Mouse (Mus musculus): ENCODE measurements around the gene Shb.

The Shb gene

GRCm38 (mm10) chr4:45532375-45532774 lies at the start of gene Shb:
Gene Shb, minus strand, starts transcription at chr4:45532470.
- DNase-seq, result no peak

GRCm38 (mm10) chr4:45581095-45581494 lies 48.8 kb upstream of the Shb start:
- no peak for DNase-seq

- DNase-seq, result no peak
Observed at GRCm38 (mm10) chr4:45578554-45579370, 46.5 kb upstream of the Shb start.

GRCm38 (mm10) chr4:45577631-45578030 lies 45.4 kb upstream of the Shb start:
- DNase-seq, result no peak

DNA sequence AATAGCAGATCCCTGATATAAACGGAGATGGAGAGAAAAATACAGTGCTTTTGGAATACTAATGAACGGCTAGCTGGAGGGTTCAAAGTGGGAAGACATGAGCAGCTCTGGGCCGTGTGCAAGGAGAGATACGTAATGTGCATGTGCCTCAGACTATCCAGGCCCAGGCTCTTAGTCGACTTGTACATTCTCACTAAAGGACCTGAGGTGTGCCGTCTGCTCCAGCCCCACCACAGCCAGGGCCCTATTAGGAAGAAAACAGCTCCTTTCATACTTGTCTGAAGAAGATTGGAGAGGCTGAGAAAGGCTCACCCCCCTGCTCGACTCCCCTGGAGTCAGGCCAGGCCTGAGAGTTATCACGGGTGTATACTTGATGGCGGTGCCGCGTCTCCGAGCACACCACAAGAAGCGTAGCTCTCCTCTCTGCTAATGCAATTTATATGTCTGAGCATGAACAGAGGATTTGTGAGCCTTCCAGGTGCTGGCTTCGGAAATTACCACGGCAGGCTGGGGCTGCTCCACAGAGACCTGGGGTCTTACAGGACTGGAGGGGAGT lies 42.4 kb upstream of the Shb start:
- no peak for DNase-seq

- peak; percentile 4 for DNase-seq
Observed at GRCm38 (mm10) chr4:45569521-45569920, 37.3 kb upstream of the Shb start.

DNA sequence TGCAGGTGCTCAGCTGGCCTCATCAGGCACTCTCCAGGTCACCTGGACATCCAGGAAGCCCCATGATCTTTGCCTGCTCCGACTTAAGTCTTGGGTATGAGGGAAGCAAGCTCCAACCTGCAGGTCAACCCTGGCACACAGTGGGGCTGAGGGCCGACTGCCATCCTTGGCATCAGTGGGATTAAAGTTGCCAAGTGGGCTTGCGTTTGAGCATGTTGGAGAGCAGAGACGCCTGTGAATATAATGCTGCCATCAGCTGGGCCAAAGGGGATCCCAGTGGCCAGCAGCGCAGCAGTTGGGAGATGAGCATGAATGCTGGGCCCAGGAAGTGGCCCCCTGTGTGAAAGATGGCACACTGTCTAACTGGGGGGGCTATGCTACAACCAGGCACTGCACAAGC lies 25.9 kb upstream of the Shb start:
- DNase-seq, result no peak

- DNase-seq, result no peak
Observed at GRCm38 (mm10) chr4:45552571-45552970, 20.3 kb upstream of the Shb start.

GRCm38 (mm10) chr4:45550970-45551369 lies 18.7 kb upstream of the Shb start:
- DNase-seq, result no peak

- DNase-seq, result no peak
Observed at GRCm38 (mm10) chr4:45549514-45549913, 17.2 kb upstream of the Shb start.

DNA sequence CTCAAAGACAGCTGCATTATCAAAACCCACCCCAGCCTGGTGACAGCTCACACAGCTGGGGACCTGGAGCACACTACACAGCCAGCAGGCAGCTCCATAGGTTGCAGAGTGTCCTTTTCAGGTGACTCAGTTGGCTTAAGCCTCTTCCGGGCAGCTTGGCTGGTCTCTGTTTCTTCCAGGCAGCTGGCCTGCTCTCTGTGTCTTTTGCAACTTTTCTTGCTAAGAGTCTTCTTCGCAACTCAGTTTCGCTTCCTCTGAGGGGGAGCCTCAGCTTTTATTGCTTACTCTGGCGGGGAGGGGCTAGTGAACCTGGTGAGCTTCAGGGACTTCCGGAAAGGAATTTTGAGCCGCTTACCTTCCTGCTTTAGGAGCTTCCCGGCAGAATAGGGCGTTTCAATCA lies 13.6 kb upstream of the Shb start:
- no peak for DNase-seq

DNA sequence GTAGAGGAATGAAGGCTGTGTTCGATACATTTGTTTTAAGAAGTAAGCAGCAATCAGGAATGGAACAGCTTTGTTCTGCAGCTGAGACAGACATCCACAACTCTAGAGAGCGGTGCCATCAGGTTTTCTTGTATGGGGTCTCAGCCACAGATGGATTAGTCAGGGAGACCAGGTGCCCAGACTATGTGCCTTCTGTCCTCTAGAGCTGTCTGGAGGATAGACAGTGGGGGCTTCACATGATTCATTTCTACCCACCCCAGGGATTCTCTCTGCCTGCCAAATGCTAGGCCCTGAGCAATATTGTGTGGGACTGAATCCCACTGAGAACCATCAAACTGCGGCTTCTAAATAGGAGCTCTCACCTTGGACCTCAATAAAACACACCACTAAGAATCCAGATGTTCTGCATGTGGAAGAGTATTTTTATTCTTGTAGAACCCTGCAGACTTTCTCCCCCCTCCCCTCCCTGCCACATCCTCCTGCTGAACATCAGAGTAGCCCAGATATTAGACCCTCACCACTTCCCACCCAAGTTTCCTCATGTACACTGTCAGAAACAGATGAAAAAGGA lies 11.3 kb upstream of the Shb start:
- no peak for DNase-seq

DNA sequence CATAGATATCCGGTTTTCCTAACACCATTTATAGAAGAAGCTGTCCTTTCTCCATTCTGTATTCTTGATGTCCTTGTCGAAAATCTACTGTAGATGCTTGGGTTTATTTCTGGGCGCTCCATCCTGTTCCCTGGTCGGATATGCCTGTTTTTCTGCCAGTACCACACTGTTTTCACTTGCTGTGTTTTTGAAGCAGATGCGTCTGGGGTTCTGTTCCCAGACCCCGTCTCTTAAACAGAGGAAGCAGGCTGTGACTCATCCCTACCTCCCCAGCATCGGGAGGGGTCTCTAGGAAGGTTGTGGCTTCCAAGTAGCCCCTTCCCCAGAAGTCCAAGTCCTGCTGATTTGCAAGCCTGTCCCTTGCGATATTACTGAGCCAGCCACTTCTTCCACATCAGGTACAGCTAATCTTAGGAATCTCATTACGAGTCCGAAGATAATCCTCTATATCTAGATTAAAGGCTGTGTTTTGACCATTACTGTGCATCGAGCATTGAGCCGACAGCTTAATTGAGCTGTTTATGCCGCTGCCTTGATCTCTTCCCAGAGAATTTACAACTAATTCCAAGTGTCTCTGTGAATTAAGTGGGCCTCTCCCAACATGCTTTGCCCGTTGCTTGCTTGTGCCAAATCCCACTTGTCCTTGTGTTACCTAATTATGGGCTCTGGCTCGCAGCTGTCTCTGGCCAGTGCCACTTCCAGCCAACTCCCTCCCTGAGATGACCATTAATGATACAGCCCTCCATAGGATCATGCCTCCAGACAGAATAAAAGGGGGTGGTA lies 8.1 kb upstream of the Shb start:
- no peak for DNase-seq

DNA sequence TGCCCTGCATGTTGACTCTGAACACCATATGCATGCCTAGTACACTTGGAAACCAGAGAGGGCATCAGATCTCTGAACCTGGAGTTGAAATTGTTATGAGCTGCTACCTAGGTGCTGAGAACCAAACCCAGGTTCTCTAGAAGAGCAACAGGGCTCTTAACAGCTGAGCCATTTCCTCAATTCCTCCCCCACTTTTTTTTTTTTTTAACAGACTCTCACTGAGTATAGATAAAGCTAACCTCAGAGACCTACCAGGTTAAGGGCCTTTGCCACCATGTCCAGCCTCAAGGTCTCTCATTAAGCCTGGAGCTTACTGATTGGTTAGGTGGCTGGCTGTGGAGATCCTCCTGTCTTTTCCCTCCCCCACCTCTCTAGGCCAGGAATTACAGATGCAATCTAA lies 6.9 kb upstream of the Shb start:
- no peak for DNase-seq

- no peak for DNase-seq
Observed at GRCm38 (mm10) chr4:45533436-45533940, 1.2 kb upstream of the Shb start.

- DNase-seq, result peak; percentile 87
Observed at GRCm38 (mm10) chr4:45530662-45531542, 1.4 kb downstream of the Shb start.

DNA sequence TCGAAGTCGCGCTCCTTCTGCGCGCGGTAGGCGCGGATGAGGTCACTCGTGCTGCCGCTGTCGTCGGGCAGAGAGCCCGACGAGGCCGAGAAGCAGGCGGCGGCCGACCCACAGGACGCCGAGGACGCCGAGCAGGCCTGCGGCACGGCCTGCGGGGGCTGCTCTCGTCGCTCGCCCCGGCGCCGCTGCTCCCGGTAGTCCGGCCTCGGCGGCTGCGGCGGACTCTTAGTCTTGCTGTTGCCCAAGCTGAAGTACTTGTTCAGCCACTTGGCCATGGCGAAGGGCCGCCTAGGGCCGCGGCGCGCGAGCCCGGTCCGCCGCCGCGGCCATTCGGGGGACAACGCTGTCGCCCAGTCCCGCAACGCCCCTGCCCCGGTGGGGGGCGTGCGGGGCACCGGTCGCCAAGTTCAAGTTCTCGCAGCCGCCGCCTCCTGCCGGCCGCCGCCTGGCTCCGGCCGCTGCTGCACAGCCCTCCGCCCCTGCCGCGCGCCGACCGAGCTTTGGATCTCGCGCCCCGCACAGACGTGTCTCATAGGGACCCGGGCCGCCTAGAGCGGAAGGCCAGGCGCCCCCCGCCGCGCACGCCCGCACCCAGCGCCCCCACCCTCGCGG lies 2.2 kb downstream of the Shb start:
- DNase-seq, result no peak

DNA sequence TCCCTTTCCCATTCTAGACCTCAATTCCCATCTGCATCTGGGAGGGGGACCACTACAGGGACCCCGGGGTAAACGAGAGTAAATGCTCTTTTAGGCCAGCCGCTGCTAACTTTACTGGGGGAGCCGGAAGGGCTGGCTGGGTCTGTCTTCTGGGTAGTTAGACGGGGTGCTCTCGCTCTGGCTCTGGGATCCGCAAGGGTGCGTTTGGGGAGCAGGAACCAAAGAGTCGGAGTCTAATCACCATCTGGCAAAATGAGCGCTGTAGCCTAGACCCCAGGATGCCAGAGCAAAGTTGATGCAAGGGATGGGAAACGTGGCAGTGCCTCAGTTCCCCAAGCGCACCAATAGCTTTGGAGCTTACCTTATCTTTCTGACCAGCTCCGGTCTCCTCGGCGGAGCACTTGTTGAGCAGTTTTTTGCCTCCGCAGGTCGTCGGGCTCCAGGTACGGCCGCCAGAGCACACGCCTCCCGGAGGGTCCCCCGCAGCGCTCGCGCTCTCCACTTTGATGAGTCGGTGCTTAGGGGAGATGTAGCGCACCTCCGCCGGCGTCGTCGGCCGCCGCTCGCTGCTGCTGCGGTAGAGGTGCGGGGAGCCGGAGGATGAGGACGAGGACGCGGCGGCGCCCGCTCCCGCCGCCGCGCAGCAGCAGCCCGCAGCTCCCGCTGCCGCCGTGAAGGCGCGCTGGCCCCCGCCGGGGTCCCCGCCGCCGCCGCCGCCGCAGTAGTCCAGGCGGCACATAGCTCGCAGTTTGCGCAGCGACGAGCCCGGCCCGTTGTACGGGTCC lies 2.9 kb downstream of the Shb start:
- DNase-seq, result no peak

GRCm38 (mm10) chr4:45528355-45529198 lies 3.7 kb downstream of the Shb start:
- DNase-seq, result no peak
